Mouse (Mus musculus): ENCODE measurements around the gene Grin2a. TPM values are rescaled to one million over a fixed set of nuclear protein-coding genes. Genes with fewer than 3 reads are reported as not detected.
"Not testable (repeated sequence)": the region's sequence is repeated elsewhere in the genome, so short reads cannot be mapped to it uniquely, and the experiment has no call there.

Grin2a gene
- total and polyA plus RNA-seq, 2 experiments from 2014 or later = 3.7 to 9.9 TPM

- H3K36me3 ChIP-seq (ENCODE audit: insufficient read depth) = no peaks in the 10 kb centered on the region
- TF ChIP-seq CTCF (IDR thresholded peaks at IDR 0.05; ENCODE audit: low read depth) = no peak
- H3K4me2 ChIP-seq (ENCODE audit: low read depth) = no peak overlapping the region
- DNase-seq = no peak
- no peak for ATAC-seq
- no peaks in the 10 kb centered on the region for H3K27me3 ChIP-seq (ENCODE audit: insufficient read depth, low read length)
- no peaks in the 10 kb centered on the region for H3K9me3 ChIP-seq (ENCODE audit: low read length)
- no peak overlapping the region for H3K4me3 ChIP-seq (ENCODE audit: low read depth, low read length)
- 97% methylated on average over 2 of the region's 2 CpGs for WGBS
- H3K27ac ChIP-seq (ENCODE audit: low read depth, low read length) = no peak overlapping the region
- no peak overlapping the region for H3K9ac ChIP-seq
- no peaks in the 10 kb centered on the region for H3K4me1 ChIP-seq (ENCODE audit: insufficient read depth)
Measured at GRCm38 (mm10) chr16:9617215-9617614, 378.1 kb downstream of the Grin2a start.

DNA sequence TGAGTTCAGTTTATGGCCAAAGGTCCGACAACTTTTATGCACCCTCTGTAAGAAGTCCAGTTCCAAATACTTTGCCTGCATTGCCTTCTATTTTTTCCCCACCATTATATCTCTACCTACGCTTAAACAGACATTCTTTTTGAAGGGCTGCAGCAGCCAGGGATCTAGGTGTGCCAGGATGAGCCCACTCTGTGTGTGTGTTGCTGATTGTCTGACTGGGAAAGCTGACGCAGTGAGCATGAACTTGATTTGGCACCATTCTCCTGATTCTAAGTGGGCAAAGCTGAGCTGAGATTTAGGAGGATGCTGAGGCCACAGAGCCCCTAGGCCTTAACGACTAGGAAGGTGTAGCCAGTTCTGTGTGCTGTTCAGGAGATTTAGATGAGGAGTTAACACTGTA is 378.6 kb downstream of the Grin2a start:
- H3K4me2 ChIP-seq (ENCODE audit: low read depth) = no peak overlapping the region
- no peak for TF ChIP-seq CTCF (IDR thresholded peaks at IDR 0.05; ENCODE audit: low read depth)
- DNase-seq = no peak
- no peaks in the 10 kb centered on the region for H3K4me1 ChIP-seq (ENCODE audit: insufficient read depth)
- no peak for ATAC-seq
- H3K36me3 ChIP-seq (ENCODE audit: insufficient read depth) = no peaks in the 10 kb centered on the region
- H3K27me3 ChIP-seq (ENCODE audit: insufficient read depth, low read length) = no peaks in the 10 kb centered on the region
- 73% methylated on average over 4 of the region's 4 CpGs for WGBS
- no peaks in the 10 kb centered on the region for H3K9me3 ChIP-seq (ENCODE audit: low read length)
- H3K9ac ChIP-seq = no peak overlapping the region
- no peak overlapping the region for H3K27ac ChIP-seq (ENCODE audit: low read depth, low read length)
- no peak overlapping the region for H3K4me3 ChIP-seq (ENCODE audit: low read depth, low read length)

DNA sequence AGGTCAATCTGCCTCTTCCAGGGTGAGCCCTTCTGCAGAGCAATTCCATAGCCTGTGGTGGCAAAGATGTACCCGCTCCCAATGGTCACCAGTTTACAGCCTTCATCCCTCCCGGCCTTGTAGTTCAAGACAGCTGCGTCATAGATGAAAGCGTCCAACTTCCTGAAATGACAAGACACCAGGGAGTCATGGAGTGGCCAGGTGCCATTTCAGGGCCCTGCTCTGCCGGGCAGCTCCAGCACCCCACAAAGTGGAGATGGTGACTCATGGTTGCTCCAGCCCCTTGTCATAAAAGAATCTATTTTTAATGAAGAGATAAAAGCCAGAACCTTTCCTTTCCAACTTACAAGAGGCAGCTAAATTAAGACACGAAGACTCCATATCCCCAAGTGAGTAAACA is 382.8 kb downstream of the Grin2a start:
- not testable (repeated sequence) for H3K9ac ChIP-seq; H3K27me3 ChIP-seq (ENCODE audit: insufficient read depth, low read length); H3K4me3 ChIP-seq (ENCODE audit: low read depth, low read length); H3K27ac ChIP-seq (ENCODE audit: low read depth, low read length); DNase-seq; H3K4me2 ChIP-seq (ENCODE audit: low read depth); H3K9me3 ChIP-seq (ENCODE audit: low read length); H3K36me3 ChIP-seq (ENCODE audit: insufficient read depth); H3K4me1 ChIP-seq (ENCODE audit: insufficient read depth); ATAC-seq
- 91% methylated on average over 5 of the region's 6 CpGs for WGBS

DNA sequence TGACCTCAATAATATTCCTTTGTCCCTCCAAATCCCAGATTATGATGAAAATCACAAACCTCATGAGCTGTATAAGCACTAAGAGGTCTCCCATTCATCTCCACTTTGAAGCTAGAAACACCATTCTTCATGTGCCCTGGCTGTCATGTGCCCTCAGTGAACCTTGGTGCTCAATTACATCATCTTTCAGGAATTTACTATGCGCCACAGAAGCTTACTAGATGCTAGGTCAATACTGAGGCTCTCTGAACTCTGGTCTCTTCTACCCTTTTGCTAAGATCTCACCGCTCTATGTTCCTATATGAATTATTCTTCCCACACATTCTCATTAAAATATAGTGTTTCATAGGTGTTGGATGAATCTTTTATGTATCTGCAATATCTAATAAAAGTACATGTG is 387.9 kb downstream of the Grin2a start:
- H3K4me2 ChIP-seq (ENCODE audit: low read depth) = no peak overlapping the region
- no peaks in the 10 kb centered on the region for H3K27me3 ChIP-seq (ENCODE audit: insufficient read depth, low read length)
- no peaks in the 10 kb centered on the region for H3K4me1 ChIP-seq (ENCODE audit: insufficient read depth)
- 84% methylated on average over 2 of the region's 2 CpGs for WGBS
- H3K27ac ChIP-seq (ENCODE audit: low read depth, low read length) = no peak overlapping the region
- DNase-seq (no peak), ATAC-seq (no peak)
- H3K9me3 ChIP-seq (ENCODE audit: low read length) = no peaks in the 10 kb centered on the region
- no peak for TF ChIP-seq CTCF (IDR thresholded peaks at IDR 0.05; ENCODE audit: low read depth)
- no peak overlapping the region for H3K9ac ChIP-seq
- no peak overlapping the region for H3K4me3 ChIP-seq (ENCODE audit: low read depth, low read length)
- H3K36me3 ChIP-seq (ENCODE audit: insufficient read depth) = no peaks in the 10 kb centered on the region

DNA sequence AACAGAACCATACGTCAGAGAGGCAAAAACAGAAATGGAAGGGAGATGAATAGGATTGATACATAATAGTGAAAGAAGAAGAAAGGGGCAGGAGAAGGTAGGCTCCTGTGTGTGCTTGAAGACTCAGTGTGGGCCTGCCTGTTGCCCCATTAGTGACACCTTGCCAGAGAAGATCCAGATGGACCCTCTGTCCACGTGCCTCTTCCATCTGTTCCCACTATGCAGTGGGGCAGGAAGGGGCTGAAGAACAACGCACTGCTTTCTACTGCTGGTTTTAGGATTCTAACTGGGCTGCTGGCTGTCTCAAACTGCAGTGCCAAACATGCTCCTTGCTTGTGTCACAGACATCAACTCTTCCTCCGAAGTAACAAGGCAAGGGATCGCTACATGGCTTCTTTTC is 391.4 kb downstream of the Grin2a start:
- Histone ChIP-seq H3K27ac (ENCODE audit: low read depth, low read length) (no peak overlapping the region), H3K4me1 (ENCODE audit: insufficient read depth) (no peaks in the 10 kb centered on the region), H3K4me2 (ENCODE audit: low read depth) (no peak overlapping the region), H3K27me3 (ENCODE audit: insufficient read depth, low read length) (no peaks in the 10 kb centered on the region), H3K9ac (no peak overlapping the region), H3K36me3 (ENCODE audit: insufficient read depth) (no peaks in the 10 kb centered on the region), H3K9me3 (ENCODE audit: low read length) (no peaks in the 10 kb centered on the region), H3K4me3 (ENCODE audit: low read depth, low read length) (no peak overlapping the region)
- DNase-seq (no peak), ATAC-seq (no peak; the same call in 1 of the 2 replicates)
- whole genome bisulfite sequencing = 74% methylated on average over 5 of the region's 5 CpGs
- no peak for TF ChIP-seq CTCF (IDR thresholded peaks at IDR 0.05; ENCODE audit: low read depth)

GRCm38 (mm10) chr16:9602579-9602978 is 392.8 kb downstream of the Grin2a start:
- no peaks in the 10 kb centered on the region for H3K4me1 ChIP-seq (ENCODE audit: insufficient read depth)
- H3K36me3 ChIP-seq (ENCODE audit: insufficient read depth) = no peaks in the 10 kb centered on the region
- TF ChIP-seq CTCF (IDR thresholded peaks at IDR 0.05; ENCODE audit: low read depth) = no peak
- no peak overlapping the region for H3K9ac ChIP-seq
- WGBS = 91% methylated on average over 2 of the region's 2 CpGs
- no peak overlapping the region for H3K4me3 ChIP-seq (ENCODE audit: low read depth, low read length)
- ATAC-seq (no peak), DNase-seq (no peak)
- no peak overlapping the region for H3K27ac ChIP-seq (ENCODE audit: low read depth, low read length)
- no peaks in the 10 kb centered on the region for H3K27me3 ChIP-seq (ENCODE audit: insufficient read depth, low read length)
- no peak overlapping the region for H3K4me2 ChIP-seq (ENCODE audit: low read depth)
- H3K9me3 ChIP-seq (ENCODE audit: low read length) = no peaks in the 10 kb centered on the region

GRCm38 (mm10) chr16:9589176-9589575 is 406.2 kb downstream of the Grin2a start:
- Histone ChIP-seq H3K27me3 (ENCODE audit: insufficient read depth, low read length) (no peaks in the 10 kb centered on the region), H3K4me1 (ENCODE audit: insufficient read depth) (no peaks in the 10 kb centered on the region), H3K36me3 (ENCODE audit: insufficient read depth) (no peaks in the 10 kb centered on the region), H3K27ac (ENCODE audit: low read depth, low read length) (no peak overlapping the region), H3K4me2 (ENCODE audit: low read depth) (no peak overlapping the region), H3K9ac (no peak overlapping the region), H3K4me3 (ENCODE audit: low read depth, low read length) (no peak overlapping the region), H3K9me3 (ENCODE audit: low read length) (no peaks in the 10 kb centered on the region)
- ATAC-seq (no peak), DNase-seq (no peak)
- no peak for TF ChIP-seq CTCF (IDR thresholded peaks at IDR 0.05; ENCODE audit: low read depth)
- 74% methylated on average over 2 of the region's 2 CpGs for WGBS

- no peaks in the 10 kb centered on the region for H3K36me3 ChIP-seq (ENCODE audit: insufficient read depth)
- H3K27ac ChIP-seq (ENCODE audit: low read depth, low read length) = no peak overlapping the region
- WGBS = 74% methylated on average over 3 of the region's 3 CpGs
- ATAC-seq (no peak), DNase-seq (no peak)
- H3K4me2 ChIP-seq (ENCODE audit: low read depth) = no peak overlapping the region
- no peak overlapping the region for H3K9ac ChIP-seq
- no peaks in the 10 kb centered on the region for H3K9me3 ChIP-seq (ENCODE audit: low read length)
- no peak for TF ChIP-seq CTCF (IDR thresholded peaks at IDR 0.05; ENCODE audit: low read depth)
- no peaks in the 10 kb centered on the region for H3K4me1 ChIP-seq (ENCODE audit: insufficient read depth)
- no peaks in the 10 kb centered on the region for H3K27me3 ChIP-seq (ENCODE audit: insufficient read depth, low read length)
- no peak overlapping the region for H3K4me3 ChIP-seq (ENCODE audit: low read depth, low read length)
Measured at GRCm38 (mm10) chr16:9588431-9588830, 406.9 kb downstream of the Grin2a start.
